Mouse (Mus musculus): ENCODE measurements around the gene Inafm1. TPM values are rescaled to one million over a fixed set of nuclear protein-coding genes. Genes with fewer than 3 reads are reported as not detected.

Inafm1 gene
- polyA plus RNA-seq, 1 experiment from 2014 or later, result 24.8 TPM

- Histone ChIP-seq H3K27ac (peak overlapping the region; percentile 79), H3K4me1 (peaks cover 24% of the 10 kb centered on the region), H3K4me2 (replicated peaks) (peak overlapping the region; percentile 60), H3K9me3 (no peaks in the 10 kb centered on the region), H3K27me3 (no peaks in the 10 kb centered on the region), H3K36me3 (no peaks in the 10 kb centered on the region), H3K4me3 (no peak overlapping the region; the same call in 1 of the 2 replicates), H3K9ac (no peak overlapping the region)
- no peak for ATAC-seq (ENCODE audit: insufficient number of reproducible peaks, insufficient read depth, low FRiP score, low TSS enrichment)
- 44% methylated on average over 2 of the region's 2 CpGs for WGBS
These were observed 22.7 kb upstream of the Inafm1 start for GRCm38 (mm10) chr7:16296146-16296545.

- Histone ChIP-seq H3K27ac (peak overlapping the region; percentile 88), H3K4me2 (replicated peaks) (peak overlapping the region; percentile 60), H3K4me3 (peak overlapping the region; percentile 41), H3K27me3 (no peaks in the 10 kb centered on the region), H3K36me3 (no peaks in the 10 kb centered on the region), H3K9me3 (no peaks in the 10 kb centered on the region), H3K4me1 (peaks cover 24% of the 10 kb centered on the region), H3K9ac (peak overlapping the region; percentile 34; the same call in 1 of the 2 replicates)
- 2% methylated on average over 41 of the region's 41 CpGs for whole genome bisulfite sequencing
- ATAC-seq (ENCODE audit: insufficient number of reproducible peaks, insufficient read depth, low FRiP score, low TSS enrichment), result peak; percentile 53
These were observed 22.0 kb upstream of the Inafm1 start for GRCm38 (mm10) chr7:16295321-16295900.

- H3K9ac ChIP-seq, result no peak overlapping the region; the same call in 1 of the 2 replicates
- H3K4me2 ChIP-seq (replicated peaks), result peak overlapping the region; percentile 60
- H3K4me3 ChIP-seq, result peak overlapping the region; percentile 41
- no peaks in the 10 kb centered on the region for H3K27me3 ChIP-seq
- peak; percentile 79 for ATAC-seq (ENCODE audit: insufficient number of reproducible peaks, insufficient read depth, low FRiP score, low TSS enrichment)
- H3K27ac ChIP-seq, result peak overlapping the region; percentile 88
- H3K36me3 ChIP-seq, result no peaks in the 10 kb centered on the region
- WGBS, result 0% methylated on average over 23 of the region's 23 CpGs
- H3K9me3 ChIP-seq, result no peaks in the 10 kb centered on the region
- H3K4me1 ChIP-seq, result peaks cover 20% of the 10 kb centered on the region
These were observed 21.4 kb upstream of the Inafm1 start for GRCm38 (mm10) chr7:16294837-16295236.

DNA sequence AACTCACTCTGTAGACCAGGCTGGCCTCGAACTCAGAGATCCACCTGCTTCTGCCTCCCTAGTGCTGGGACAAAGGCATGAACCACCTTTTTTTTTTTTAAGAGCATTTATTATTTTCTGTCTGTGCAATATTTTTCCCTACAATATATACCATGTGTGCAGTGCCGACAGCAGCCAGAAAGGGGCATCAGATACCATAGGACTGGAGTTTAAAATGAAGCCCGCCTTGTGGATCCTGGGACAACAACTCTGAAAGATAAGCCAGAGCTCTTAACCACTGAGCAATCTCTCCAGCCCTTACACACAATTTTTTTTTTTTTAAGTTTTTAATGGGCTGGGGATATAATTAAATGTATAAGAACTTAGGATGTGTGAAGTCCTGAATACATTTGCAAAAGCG, 20.9 kb upstream of the Inafm1 start:
- no peaks in the 10 kb centered on the region for H3K36me3 ChIP-seq
- H3K9ac ChIP-seq, result no peak overlapping the region; the same call in 1 of the 2 replicates
- peaks cover 20% of the 10 kb centered on the region for H3K4me1 ChIP-seq
- ATAC-seq (ENCODE audit: insufficient number of reproducible peaks, insufficient read depth, low FRiP score, low TSS enrichment), result no peak
- peak overlapping the region; percentile 60 for H3K4me2 ChIP-seq (replicated peaks)
- no peaks in the 10 kb centered on the region for H3K9me3 ChIP-seq
- H3K4me3 ChIP-seq, result no peak overlapping the region
- WGBS, result 34% methylated on average over 4 of the region's 4 CpGs
- H3K27me3 ChIP-seq, result no peaks in the 10 kb centered on the region
- peak overlapping the region; percentile 88 for H3K27ac ChIP-seq

GRCm38 (mm10) chr7:16287791-16288190, 14.4 kb upstream of the Inafm1 start:
- no peaks in the 10 kb centered on the region for H3K9me3 ChIP-seq
- no peak for ATAC-seq (ENCODE audit: insufficient number of reproducible peaks, insufficient read depth, low FRiP score, low TSS enrichment)
- no peak overlapping the region for H3K27ac ChIP-seq
- H3K4me1 ChIP-seq, result peaks cover 7% of the 10 kb centered on the region; the same call in 1 of the 2 replicates
- WGBS, result 84% methylated on average over 1 of the region's 1 CpGs
- no peaks in the 10 kb centered on the region for H3K27me3 ChIP-seq
- H3K4me3 ChIP-seq, result no peak overlapping the region
- peaks cover 12% of the 10 kb centered on the region for H3K36me3 ChIP-seq
- H3K4me2 ChIP-seq (replicated peaks), result no peak overlapping the region
- no peak overlapping the region for H3K9ac ChIP-seq

DNA sequence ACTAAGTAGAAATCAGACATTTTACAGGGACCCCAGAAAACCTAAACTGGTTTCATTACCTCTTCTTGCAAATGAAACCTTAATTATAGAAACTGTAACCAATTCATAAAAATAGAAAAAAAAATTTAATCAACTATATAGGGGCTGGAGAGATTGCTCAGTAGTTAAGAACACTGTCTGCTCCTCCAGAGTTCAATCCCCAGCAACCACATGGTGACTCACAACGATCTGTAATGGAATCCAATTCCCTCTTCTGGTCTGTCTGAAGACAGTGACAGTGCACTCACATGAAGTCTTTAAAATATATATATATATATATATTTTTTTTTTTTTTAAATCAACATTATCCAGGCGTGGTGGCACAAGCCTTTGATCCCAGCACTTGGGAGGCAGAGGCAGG, 13.6 kb upstream of the Inafm1 start:
- Histone ChIP-seq H3K4me2 (replicated peaks) (peak overlapping the region; percentile 52), H3K27me3 (no peaks in the 10 kb centered on the region), H3K9ac (peak overlapping the region; percentile 58; the same call in 1 of the 2 replicates), H3K36me3 (peaks cover 20% of the 10 kb centered on the region), H3K4me1 (peaks cover 7% of the 10 kb centered on the region; the same call in 1 of the 2 replicates), H3K4me3 (peak overlapping the region; percentile 54), H3K27ac (peak overlapping the region; percentile 92), H3K9me3 (no peaks in the 10 kb centered on the region)
- 81% methylated on average over 2 of the region's 2 CpGs for WGBS
- no peak for ATAC-seq (ENCODE audit: insufficient number of reproducible peaks, insufficient read depth, low FRiP score, low TSS enrichment)

GRCm38 (mm10) chr7:16286026-16286961, 12.9 kb upstream of the Inafm1 start, which contains the start of gene Ccdc9:
TSS of gene Ccdc9 (minus strand) at chr7:16286795.
- peaks cover 25% of the 10 kb centered on the region for H3K36me3 ChIP-seq
- H3K9me3 ChIP-seq, result no peaks in the 10 kb centered on the region
- H3K4me2 ChIP-seq (replicated peaks), result peak within 1 kb of the TSS; percentile 52
- peak within 1 kb of the TSS; percentile 54 for H3K4me3 ChIP-seq
- peak; percentile 86 for ATAC-seq (ENCODE audit: insufficient number of reproducible peaks, insufficient read depth, low FRiP score, low TSS enrichment)
- H3K9ac ChIP-seq, result peak within 1 kb of the TSS; percentile 58
- H3K27ac ChIP-seq, result peak within 1 kb of the TSS; percentile 92
- peaks cover 7% of the 10 kb centered on the region; the same call in 1 of the 2 replicates for H3K4me1 ChIP-seq
- H3K27me3 ChIP-seq, result no peaks in the 10 kb centered on the region
- WGBS, result under 1% methylated on average over 69 of the region's 70 CpGs

DNA sequence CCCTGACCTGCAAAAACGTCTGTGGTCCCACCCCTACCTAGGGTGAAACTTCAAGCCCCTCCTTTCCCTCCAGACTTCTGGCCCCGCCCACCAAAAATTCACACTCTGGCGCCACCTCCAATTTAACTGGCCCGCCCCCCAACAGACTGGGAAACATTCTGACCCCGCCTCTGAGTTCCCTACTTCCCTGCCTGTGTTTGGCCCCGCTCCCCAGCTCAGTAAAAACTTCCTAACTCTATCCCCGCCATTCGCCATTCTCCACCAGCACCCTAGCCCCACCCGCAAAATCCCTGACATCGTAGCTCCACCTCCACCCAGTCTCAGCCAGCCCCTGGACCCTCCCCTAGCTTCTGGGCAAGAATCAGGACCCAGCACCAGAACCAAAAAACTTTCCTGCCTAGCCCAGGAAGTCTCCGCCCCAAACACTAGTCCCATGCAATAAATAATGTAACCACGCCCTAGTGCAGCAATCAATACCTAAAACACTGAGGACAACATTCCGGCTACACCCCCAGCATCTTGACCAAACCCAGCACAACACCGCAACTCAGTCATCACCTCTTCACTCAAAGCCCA, 12.1 kb upstream of the Inafm1 start:
- H3K9me3 ChIP-seq, result no peaks in the 10 kb centered on the region
- peaks cover 33% of the 10 kb centered on the region for H3K36me3 ChIP-seq
- WGBS, result 4% methylated on average over 14 of the region's 14 CpGs
- ATAC-seq (ENCODE audit: insufficient number of reproducible peaks, insufficient read depth, low FRiP score, low TSS enrichment), result peak; percentile 50
- peaks cover 7% of the 10 kb centered on the region; the same call in 1 of the 2 replicates for H3K4me1 ChIP-seq
- peak overlapping the region; percentile 69 for H3K27ac ChIP-seq
- peak overlapping the region; percentile 54 for H3K4me3 ChIP-seq
- peak overlapping the region; percentile 52 for H3K4me2 ChIP-seq (replicated peaks)
- no peaks in the 10 kb centered on the region for H3K27me3 ChIP-seq
- H3K9ac ChIP-seq, result peak overlapping the region; percentile 27; the same call in 1 of the 2 replicates

- Histone ChIP-seq H3K27ac (peak overlapping the region; percentile 69), H3K4me2 (replicated peaks) (peak overlapping the region; percentile 52)
These were observed 11.5 kb upstream of the Inafm1 start for GRCm38 (mm10) chr7:16284904-16285303.

GRCm38 (mm10) chr7:16284001-16284400, 10.6 kb upstream of the Inafm1 start:
- no peak overlapping the region for H3K4me3 ChIP-seq
- 85% methylated on average over 8 of the region's 8 CpGs for WGBS
- no peak overlapping the region for H3K27ac ChIP-seq
- no peak overlapping the region for H3K9ac ChIP-seq
- ATAC-seq (ENCODE audit: insufficient number of reproducible peaks, insufficient read depth, low FRiP score, low TSS enrichment), result no peak
- H3K9me3 ChIP-seq, result no peaks in the 10 kb centered on the region
- H3K27me3 ChIP-seq, result no peaks in the 10 kb centered on the region
- peaks cover 7% of the 10 kb centered on the region; the same call in 1 of the 2 replicates for H3K4me1 ChIP-seq
- no peak overlapping the region for H3K4me2 ChIP-seq (replicated peaks)
- peaks cover 44% of the 10 kb centered on the region for H3K36me3 ChIP-seq

More at GRCm38 (mm10) chr7:16284904-16285303, 11.5 kb upstream of the Inafm1 start:
- WGBS, result 65% methylated on average over 9 of the region's 9 CpGs
- Histone ChIP-seq H3K4me3 (peak overlapping the region; percentile 54), H3K9ac (peak overlapping the region; percentile 27; the same call in 1 of the 2 replicates), H3K4me1 (peaks cover 7% of the 10 kb centered on the region; the same call in 1 of the 2 replicates), H3K9me3 (no peaks in the 10 kb centered on the region), H3K27me3 (no peaks in the 10 kb centered on the region), H3K36me3 (peaks cover 37% of the 10 kb centered on the region)
- ATAC-seq (ENCODE audit: insufficient number of reproducible peaks, insufficient read depth, low FRiP score, low TSS enrichment), result no peak

DNA sequence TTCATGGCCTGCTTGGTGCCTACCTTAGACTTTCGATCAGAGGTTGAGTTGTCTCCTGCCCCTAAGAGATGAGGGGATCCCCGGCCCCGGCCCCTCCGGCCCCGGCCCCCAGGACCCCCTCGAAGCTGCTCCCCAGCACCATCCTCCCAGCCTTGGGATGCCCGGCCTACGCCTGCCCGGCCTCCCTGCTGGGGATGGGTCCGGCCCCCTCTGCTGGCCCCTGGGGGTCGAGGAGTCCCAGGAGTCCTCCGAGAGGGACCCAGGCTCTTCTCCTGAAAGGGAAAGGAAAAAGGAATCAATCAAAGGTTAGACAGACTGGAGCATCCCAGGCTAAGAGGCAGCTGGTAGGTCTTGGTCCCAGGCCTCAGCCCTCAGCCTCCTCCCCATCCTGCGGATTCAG, 8.9 kb upstream of the Inafm1 start:
- H3K27ac ChIP-seq, result no peak overlapping the region
- WGBS, result 92% methylated on average over 13 of the region's 13 CpGs
- H3K36me3 ChIP-seq, result peaks cover 59% of the 10 kb centered on the region
- no peaks in the 10 kb centered on the region for H3K27me3 ChIP-seq
- peaks cover 7% of the 10 kb centered on the region; the same call in 1 of the 2 replicates for H3K4me1 ChIP-seq
- H3K9me3 ChIP-seq, result no peaks in the 10 kb centered on the region
- H3K9ac ChIP-seq, result no peak overlapping the region
- no peak for ATAC-seq (ENCODE audit: insufficient number of reproducible peaks, insufficient read depth, low FRiP score, low TSS enrichment)
- no peak overlapping the region for H3K4me3 ChIP-seq
- no peak overlapping the region for H3K4me2 ChIP-seq (replicated peaks)

Measured in embryonic facial prominence, embryonic 12.5 days (tissue).